Mouse (Mus musculus): Measurements from ENCODE around the gene Elp5. TPM values are rescaled to one million over a fixed set of nuclear protein-coding genes. Genes with fewer than 3 reads are reported as not detected.
"Not testable (repeated sequence)": the region's sequence is repeated elsewhere in the genome, so short reads cannot be mapped to it uniquely, and the experiment has no call there.

The Elp5 gene
- total RNA-seq, 2 experiments from 2014 or later = 63.1 to 64.6 TPM

- not testable (repeated sequence) for DNase-seq
These were observed 26.7 kb downstream of the Elp5 start for GRCm38 (mm10) chr11:69955618-69956017.

- DNase-seq = no peak
These were observed 28.9 kb downstream of the Elp5 start for GRCm38 (mm10) chr11:69953267-69953915.

GRCm38 (mm10) chr11:69952274-69952673 lies 30.0 kb downstream of the Elp5 start:
- DNase-seq = no peak

GRCm38 (mm10) chr11:69950807-69951459 lies 31.4 kb downstream of the Elp5 start:
- DNase-seq = peak; percentile 38

- DNase-seq = peak; percentile 95
These were observed 33.6 kb downstream of the Elp5 start for GRCm38 (mm10) chr11:69948763-69949150.

- DNase-seq = peak; percentile 98
These were observed 34.1 kb downstream of the Elp5 start, which contains the start of gene Slc2a4 for GRCm38 (mm10) chr11:69948066-69948762. Gene Slc2a4, minus strand, starts transcription at chr11:69948188.

GRCm38 (mm10) chr11:69947337-69948065 lies 34.8 kb downstream of the Elp5 start:
- peak; percentile 86 for DNase-seq

GRCm38 (mm10) chr11:69945997-69946891 lies 36.1 kb downstream of the Elp5 start:
- no peak for DNase-seq

GRCm38 (mm10) chr11:69945216-69945615 lies 37.1 kb downstream of the Elp5 start:
- no peak for DNase-seq

GRCm38 (mm10) chr11:69940962-69941361 lies 41.4 kb downstream of the Elp5 start:
- no peak for DNase-seq

- no peak for DNase-seq
These were observed 42.6 kb downstream of the Elp5 start for GRCm38 (mm10) chr11:69939731-69940130.

- DNase-seq = no peak
These were observed 43.1 kb downstream of the Elp5 start for GRCm38 (mm10) chr11:69939181-69939580.

GRCm38 (mm10) chr11:69938401-69938979 lies 43.8 kb downstream of the Elp5 start:
- no peak for DNase-seq

- DNase-seq = no peak
These were observed 44.5 kb downstream of the Elp5 start for GRCm38 (mm10) chr11:69937834-69938233.

GRCm38 (mm10) chr11:69937385-69937784 lies 44.9 kb downstream of the Elp5 start:
- DNase-seq = peak; percentile 69

GRCm38 (mm10) chr11:69936714-69937347 lies 45.5 kb downstream of the Elp5 start:
- DNase-seq = peak; percentile 35

GRCm38 (mm10) chr11:69936156-69936555 lies 46.2 kb downstream of the Elp5 start:
- peak; percentile 38 for DNase-seq

GRCm38 (mm10) chr11:69935137-69935879 lies 47.0 kb downstream of the Elp5 start, which contains the start of gene Ybx2:
Gene Ybx2, plus strand, starts transcription at chr11:69935796.
- DNase-seq = peak; percentile 92

- DNase-seq = no peak
These were observed 47.6 kb downstream of the Elp5 start for GRCm38 (mm10) chr11:69934681-69935080.

GRCm38 (mm10) chr11:69934169-69934568 lies 48.1 kb downstream of the Elp5 start:
- DNase-seq = peak; percentile 98
